Comparison of ENCODE assay signal across 8 mouse cellular contexts in the genomic region with DNA sequence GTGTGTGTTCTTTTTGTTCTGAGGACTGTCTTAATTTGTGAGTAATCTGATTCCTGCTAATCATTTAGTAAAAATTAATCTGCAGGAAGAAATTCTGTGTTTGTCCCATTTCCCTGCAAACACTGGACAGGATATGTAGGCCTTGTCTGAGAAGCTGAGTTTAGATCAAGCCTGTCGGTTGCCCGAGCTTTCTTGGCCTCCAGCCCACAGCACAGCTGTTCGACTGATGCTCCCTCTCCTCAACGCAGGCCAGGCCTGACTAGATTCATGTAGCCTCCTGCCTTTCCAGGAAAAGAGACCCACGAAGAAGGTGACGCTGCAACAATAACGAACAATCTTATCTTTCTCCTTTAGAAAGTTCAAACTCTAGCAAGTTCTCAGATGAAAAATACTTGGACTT.
DNase-seq lines count a peak whose midpoint lies in the region; ATAC-seq and TF ChIP-seq lines count a peak whose summit lies in the region.

No protein-coding gene starts in this region.

- peak; percentile 79 for DNase-seq in hindbrain, postnatal 0 days (ENCODE audit: low spot score)
- no peak for DNase-seq in hindbrain, embryonic 10.5 days (ENCODE audit: low spot score)
- peak; percentile 44 to 72 for DNase-seq in adrenal gland, postnatal 36 days
- peak; percentile 48 for DNase-seq in heart, postnatal 0 days (ENCODE audit: low spot score)
- no peak for DNase-seq in layer of hippocampus, adult 8-10 months (ENCODE audit: low spot score in 2 of 2)
- DNase-seq in left cerebral cortex, adult 9 months (ENCODE audit: low spot score in 2 of 2) = no peak

- WGBS in hindbrain, postnatal 0 days = 45% methylated on average over 7 of the region's 7 CpGs
- WGBS in hindbrain, embryonic 10.5 days = 91% methylated on average over 7 of the region's 7 CpGs
- 23% methylated on average over 7 of the region's 7 CpGs for WGBS in heart, postnatal 0 days
- 27% methylated on average over 7 of the region's 7 CpGs for WGBS in lung, embryonic 15.5 days

- no peaks in the 10 kb centered on the region for H3K27me3 ChIP-seq in hindbrain, postnatal 0 days (ENCODE audit: insufficient read depth, low read length)
- H3K27me3 ChIP-seq in hindbrain, embryonic 10.5 days (ENCODE audit: insufficient read depth, poor library complexity, severe bottlenecking) = no peaks in the 10 kb centered on the region
- H3K27me3 ChIP-seq in heart, postnatal 0 days (ENCODE audit: control insufficient read depth, insufficient read depth, low read length) = no peaks in the 10 kb centered on the region
- no peaks in the 10 kb centered on the region for H3K27me3 ChIP-seq in lung, embryonic 15.5 days

- H3K9ac ChIP-seq in hindbrain, postnatal 0 days (replicated peaks; ENCODE audit: low read length) = no peak overlapping the region
- no peak overlapping the region for H3K9ac ChIP-seq in heart, postnatal 0 days (replicated peaks; ENCODE audit: low read depth, low read length)
- no peak overlapping the region for H3K9ac ChIP-seq in lung, embryonic 15.5 days

- H3K4me3 ChIP-seq in hindbrain, postnatal 0 days (ENCODE audit: low read length) = no peak overlapping the region
- H3K4me3 ChIP-seq in hindbrain, embryonic 10.5 days = no peak overlapping the region
- H3K4me3 ChIP-seq in heart, postnatal 0 days (ENCODE audit: low read depth, low read length) = no peak overlapping the region
- no peak overlapping the region for H3K4me3 ChIP-seq in lung, embryonic 15.5 days

- no peak for TF ChIP-seq CTCF in hindbrain, postnatal 0 days (IDR thresholded peaks at IDR 0.05; ENCODE audit: low read depth)
- TF ChIP-seq CTCF in heart, postnatal 0 days (IDR thresholded peaks at IDR 0.05; ENCODE audit: low read depth) = no peak

- H3K4me1 ChIP-seq in hindbrain, postnatal 0 days (ENCODE audit: insufficient read depth, low read length) = no peaks in the 10 kb centered on the region
- no peaks in the 10 kb centered on the region for H3K4me1 ChIP-seq in hindbrain, embryonic 10.5 days (replicated peaks)
- peaks cover 9% of the 10 kb centered on the region; the same call in 1 of the 2 replicates for H3K4me1 ChIP-seq in heart, postnatal 0 days (ENCODE audit: control insufficient read depth, insufficient read depth)
- H3K4me1 ChIP-seq in lung, embryonic 15.5 days = peaks cover 18% of the 10 kb centered on the region

- no peak overlapping the region for H3K27ac ChIP-seq in hindbrain, postnatal 0 days
- no peak overlapping the region for H3K27ac ChIP-seq in hindbrain, embryonic 10.5 days
- peak overlapping the region; percentile 39 for H3K27ac ChIP-seq in heart, postnatal 0 days (ENCODE audit: low read depth)
- peak overlapping the region; percentile 78 for H3K27ac ChIP-seq in lung, embryonic 15.5 days

- no peak overlapping the region for H3K4me2 ChIP-seq in hindbrain, postnatal 0 days (ENCODE audit: low read depth, low read length)
- no peak overlapping the region for H3K4me2 ChIP-seq in heart, postnatal 0 days (ENCODE audit: low read depth, low read length)
- H3K4me2 ChIP-seq in lung, embryonic 15.5 days = no peak overlapping the region

- ATAC-seq in hindbrain, postnatal 0 days = 0 out of 2 replicates have a peak, but pooled peaks have one; percentile 66
- peak; percentile 50; the same call in 1 of the 2 replicates for ATAC-seq in heart, postnatal 0 days (ENCODE audit: insufficient read depth, low read depth)
- ATAC-seq in lung, embryonic 15.5 days (ENCODE audit: borderline replicate concordance, extremely low read depth, low FRiP score, low TSS enrichment) = peak; percentile 90; the same call in 1 of the 2 replicates
- ATAC-seq in CD4-positive, CD25-positive, alpha-beta regulatory T cell, adult 4 months = no peak

- H3K9me3 ChIP-seq in hindbrain, postnatal 0 days (ENCODE audit: low read length) = no peaks in the 10 kb centered on the region
- H3K9me3 ChIP-seq in hindbrain, embryonic 10.5 days = no peaks in the 10 kb centered on the region
- no peaks in the 10 kb centered on the region for H3K9me3 ChIP-seq in heart, postnatal 0 days (replicated peaks; ENCODE audit: control insufficient read depth, low read length)
- H3K9me3 ChIP-seq in lung, embryonic 15.5 days = no peaks in the 10 kb centered on the region

- no peak for TF ChIP-seq EP300 in heart, postnatal 0 days (IDR thresholded peaks at IDR 0.05; ENCODE audit: low read depth)

- no peaks in the 10 kb centered on the region for H3K36me3 ChIP-seq in hindbrain, postnatal 0 days (ENCODE audit: insufficient read depth, low read length)
- H3K36me3 ChIP-seq in hindbrain, embryonic 10.5 days = no peaks in the 10 kb centered on the region
- no peaks in the 10 kb centered on the region for H3K36me3 ChIP-seq in heart, postnatal 0 days (replicated peaks; ENCODE audit: control insufficient read depth, insufficient read depth, low read length)
- H3K36me3 ChIP-seq in lung, embryonic 15.5 days = no peaks in the 10 kb centered on the region

Comparison
In these comparisons a context has a peak if more than half of its experiments do, and no peak if none do; other contexts are left out.
1. DNase-seq: peak in hindbrain, postnatal 0 days (single experiment), adrenal gland, postnatal 36 days (2 of 2) and heart, postnatal 0 days (single experiment); none in hindbrain, embryonic 10.5 days (single experiment), layer of hippocampus, adult 8-10 months (0 of 2) and left cerebral cortex, adult 9 months (0 of 2).
2. H3K27ac ChIP-seq: peak in heart, postnatal 0 days (single experiment) and lung, embryonic 15.5 days (single experiment); none in hindbrain, postnatal 0 days (single experiment) and hindbrain, embryonic 10.5 days (single experiment).